Mouse (Mus musculus): Measurements from ENCODE around the gene Mthfsd.

GRCm38 (mm10) chr8:121134512-121134911, 26.3 kb upstream of the Mthfsd start:
- TF ChIP-seq POLR2A (IDR thresholded peaks at IDR 0.05; ENCODE audit: insufficient read length, low read depth): no peak
- peak in 2 of 3 experiments; percentile 49 to 92 for TF ChIP-seq MYOD1 (IDR thresholded peaks at IDR 0.05; ENCODE audit: control insufficient read depth in 1 of 3, insufficient read length in 2 of 3, low read depth in 2 of 3)
- TF ChIP-seq SRF (IDR thresholded peaks at IDR 0.05; ENCODE audit: control insufficient read depth, insufficient read length, low read depth): no peak
- no peak for TF ChIP-seq E2F4 (IDR thresholded peaks at IDR 0.05; ENCODE audit: insufficient read depth)
- TF ChIP-seq REST (IDR thresholded peaks at IDR 0.05; ENCODE audit: insufficient read depth, insufficient read length): no peak
- TF ChIP-seq MAX (IDR thresholded peaks at IDR 0.05; ENCODE audit: low read depth): no peak
- TF ChIP-seq MYOG (IDR thresholded peaks at IDR 0.05; ENCODE audit: control insufficient read depth in 1 of 3, insufficient read depth in 1 of 3, insufficient read length in 2 of 3, low read depth in 2 of 3): peak in 1 of 3 experiments; percentile 62
- TF ChIP-seq TCF3 (IDR thresholded peaks at IDR 0.05; ENCODE audit: insufficient read length, low read depth): no peak
- TF ChIP-seq TCF12 (IDR thresholded peaks at IDR 0.05; ENCODE audit: insufficient read depth, poor library complexity, severe bottlenecking): no peak
- TF ChIP-seq POLR2AphosphoS2 (IDR thresholded peaks at IDR 0.05; ENCODE audit: insufficient read length, low read depth): no peak
- TF ChIP-seq USF1 (IDR thresholded peaks at IDR 0.05; ENCODE audit: low read depth): no peak
